Mouse (Mus musculus): Measurements from ENCODE around the gene Arhgap23. TPM values are rescaled to one million over a fixed set of nuclear protein-coding genes. Genes with fewer than 3 reads are reported as not detected.

The Arhgap23 gene
- polyA plus RNA-seq (2012; ENCODE audit: low replicate concordance) = 19.2 and 20.8 TPM in 2 replicates

DNA sequence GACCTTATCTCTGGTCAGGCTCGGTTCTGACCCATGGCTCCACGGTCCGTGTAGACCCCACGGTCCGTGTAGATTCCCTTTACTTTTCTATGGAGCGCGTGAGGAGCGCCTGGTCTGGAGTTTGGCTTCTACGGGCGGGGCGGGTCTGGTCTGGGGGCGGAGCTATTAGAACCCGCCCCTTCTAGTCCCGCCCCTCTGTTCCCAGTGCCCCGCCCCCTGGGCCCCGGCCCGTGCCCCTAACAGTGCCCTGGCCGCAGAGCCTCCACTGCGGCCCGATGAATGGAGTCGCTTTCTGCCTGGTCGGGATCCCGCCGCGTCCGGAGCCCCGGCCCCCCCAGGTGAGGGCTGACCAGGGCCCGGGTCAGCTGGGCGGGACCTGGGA, at the start of gene Arhgap23:
Gene Arhgap23, plus strand, starts transcription at position 204 of the 382 bp plus-strand sequence.

GRCm38 (mm10) chr11:97499865-97500719, 84.8 kb downstream of the Arhgap23 start, which contains the start of gene 4933428G20Rik:
Gene 4933428G20Rik (minus strand): TSS chr11:97500340.

Other genes starting within 250 kb of the Arhgap23 start
- 17.7 and 26.9 TPM in 2 replicates for gene Kpnb1, start 227.7 kb upstream of the Arhgap23 start, polyA plus RNA-seq (2012; ENCODE audit: low replicate concordance)
- gene Npepps, start 134.9 kb upstream of the Arhgap23 start, polyA plus RNA-seq (2012; ENCODE audit: low replicate concordance) = 26.5 and 35.4 TPM in 2 replicates
- gene Mrpl45, start 99.8 kb upstream of the Arhgap23 start, polyA plus RNA-seq (2012; ENCODE audit: low replicate concordance) = 2.9 and 5.0 TPM in 2 replicates
- 0.07 and 0.11 TPM in 2 replicates for gene Gpr179, start 63.5 kb upstream of the Arhgap23 start, polyA plus RNA-seq (2012; ENCODE audit: low replicate concordance)
- gene Socs7, start 53.0 kb upstream of the Arhgap23 start, polyA plus RNA-seq (2012; ENCODE audit: low replicate concordance) = 5.4 and 8.4 TPM in 2 replicates
- not detected in 2 replicates for gene 4933428G20Rik, start 84.8 kb downstream of the Arhgap23 start, polyA plus RNA-seq (2012; ENCODE audit: low replicate concordance)
- gene Srcin1, start 160.7 kb downstream of the Arhgap23 start, polyA plus RNA-seq (2012; ENCODE audit: low replicate concordance) = 0.37 and 1.2 TPM in 2 replicates
- 32.1 and 80.1 TPM in 2 replicates for gene Epop, start 214.2 kb downstream of the Arhgap23 start, polyA plus RNA-seq (2012; ENCODE audit: low replicate concordance)
- gene Mllt6, start 247.9 kb downstream of the Arhgap23 start, polyA plus RNA-seq (2012; ENCODE audit: low replicate concordance) = 210 and 328 TPM in 2 replicates

All from hematopoietic multipotent progenitor cell, adult 10-12 weeks (in vitro differentiated cells).